Mouse (Mus musculus): Measurements from ENCODE around the gene Glrx. TPM values are rescaled to one million over a fixed set of nuclear protein-coding genes. Genes with fewer than 3 reads are reported as not detected.
A peak's percentile ranks its signal among the peaks of the same experiment; 100 is the strongest.

Gene Glrx
- total and polyA plus RNA-seq, 2 experiments from 2014 or later: 66.3 to 69.3 TPM

DNA sequence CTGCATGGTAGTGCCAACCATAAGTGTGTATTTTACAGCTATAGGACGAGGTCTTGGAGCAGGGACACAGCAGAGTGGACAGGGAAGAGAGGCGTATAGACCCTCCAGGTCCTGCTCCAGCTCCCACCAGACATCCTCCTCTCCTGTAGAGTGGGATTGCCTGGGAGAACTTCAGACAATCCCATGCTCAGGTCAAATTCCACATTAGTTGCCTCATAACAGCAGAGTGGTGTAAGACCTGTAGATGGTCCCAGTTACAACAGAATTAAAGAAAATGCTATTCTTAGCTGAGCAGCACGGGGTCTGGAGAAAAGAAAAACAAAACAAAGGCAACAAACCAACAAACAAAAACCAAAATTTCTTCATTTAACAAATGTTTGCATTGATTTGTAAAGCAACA, 2.3 kb downstream of the Glrx start:
- TF ChIP-seq CTCF (IDR thresholded peaks at IDR 0.05): no peak
- Histone ChIP-seq H3K36me3 (ENCODE audit: insufficient read depth, low read length) (no peaks in the 10 kb centered on the region), H3K27me3 (ENCODE audit: insufficient read depth, low read length) (no peaks in the 10 kb centered on the region), H3K9ac (replicated peaks; ENCODE audit: low read length, poor library complexity, severe bottlenecking) (no peak overlapping the region), H3K9me3 (ENCODE audit: low read length) (no peaks in the 10 kb centered on the region), H3K4me1 (ENCODE audit: insufficient read depth, low read length) (peaks cover 14% of the 10 kb centered on the region), H3K4me3 (ENCODE audit: low read depth, low read length) (no peak overlapping the region), H3K27ac (ENCODE audit: low read depth, low read length) (no peak overlapping the region), H3K4me2 (ENCODE audit: low read depth, low read length, poor library complexity, severe bottlenecking) (peak overlapping the region; percentile 72)
- WGBS: 82% methylated on average over 3 of the region's 3 CpGs
- no peak for DNase-seq (ENCODE audit: low spot score)
- no peak for ATAC-seq (ENCODE audit: low FRiP score)

DNA sequence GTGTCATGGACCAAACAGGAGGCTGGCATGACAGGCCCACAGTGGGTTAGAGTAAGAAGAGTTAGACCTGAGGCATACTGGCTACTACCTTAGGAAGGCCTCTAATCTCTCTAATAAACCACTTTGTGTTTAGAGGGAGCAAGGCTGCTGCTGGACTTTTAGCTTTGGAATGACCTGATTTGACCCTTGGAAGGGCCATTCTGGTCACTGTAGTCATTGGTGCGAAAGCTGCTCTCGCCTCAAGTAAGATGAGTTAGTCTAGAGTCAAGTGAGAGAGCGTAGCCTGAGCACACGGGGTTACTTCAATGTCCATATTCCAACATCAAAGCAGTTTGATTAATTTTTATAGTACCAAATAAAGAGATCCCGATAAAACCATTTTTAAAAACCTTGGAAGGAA, 3.7 kb downstream of the Glrx start:
- H3K27ac ChIP-seq (ENCODE audit: low read depth, low read length): no peak overlapping the region
- no peak overlapping the region for H3K4me3 ChIP-seq (ENCODE audit: low read depth, low read length)
- peaks cover 14% of the 10 kb centered on the region for H3K4me1 ChIP-seq (ENCODE audit: insufficient read depth, low read length)
- H3K9me3 ChIP-seq (ENCODE audit: low read length): no peaks in the 10 kb centered on the region
- ATAC-seq (ENCODE audit: low FRiP score): no peak
- WGBS: 96% methylated on average over 5 of the region's 5 CpGs
- H3K27me3 ChIP-seq (ENCODE audit: insufficient read depth, low read length): no peaks in the 10 kb centered on the region
- peaks cover 6% of the 10 kb centered on the region for H3K36me3 ChIP-seq (ENCODE audit: insufficient read depth, low read length)
- TF ChIP-seq CTCF (IDR thresholded peaks at IDR 0.05): no peak
- H3K9ac ChIP-seq (replicated peaks; ENCODE audit: low read length, poor library complexity, severe bottlenecking): no peak overlapping the region
- H3K4me2 ChIP-seq (ENCODE audit: low read depth, low read length, poor library complexity, severe bottlenecking): no peak overlapping the region
- no peak for DNase-seq (ENCODE audit: low spot score)

DNA sequence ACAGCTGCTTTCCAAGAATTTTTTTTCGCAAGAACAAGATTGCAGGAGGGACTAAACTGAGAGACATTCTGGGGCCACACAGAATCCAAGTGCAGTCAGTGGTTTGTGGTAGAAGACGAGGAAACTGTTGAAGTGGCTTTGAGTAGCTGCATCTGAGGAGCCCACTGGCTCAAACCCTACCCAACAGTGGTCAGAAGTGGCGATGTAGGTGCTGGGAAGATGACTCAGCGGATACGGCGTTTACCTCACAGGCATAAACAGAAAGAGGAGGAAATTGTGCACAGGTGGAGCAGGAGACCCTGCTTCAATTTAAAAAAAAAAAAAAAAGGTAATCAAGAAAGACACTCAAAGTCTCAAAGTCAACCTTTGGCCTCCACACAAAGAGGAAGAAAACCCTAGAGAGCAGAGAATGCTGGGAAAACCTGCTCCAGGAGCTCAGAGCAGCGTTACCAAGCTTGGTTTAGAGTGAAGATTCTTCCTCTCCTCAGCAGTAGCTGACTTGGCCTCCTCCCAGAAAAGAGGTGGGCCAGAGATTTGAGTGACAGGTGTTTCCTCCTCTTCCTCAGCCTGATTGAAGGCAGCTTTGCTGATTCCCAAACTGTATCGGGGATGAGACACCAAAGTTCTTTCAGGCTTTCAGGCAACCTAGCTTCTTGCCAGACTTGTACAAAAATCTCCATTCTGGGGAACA, 4.5 kb downstream of the Glrx start:
- TF ChIP-seq CTCF (IDR thresholded peaks at IDR 0.05): no peak
- DNase-seq (ENCODE audit: low spot score) (no peak), ATAC-seq (ENCODE audit: low FRiP score) (no peak)
- Histone ChIP-seq H3K27me3 (ENCODE audit: insufficient read depth, low read length) (no peaks in the 10 kb centered on the region), H3K9ac (replicated peaks; ENCODE audit: low read length, poor library complexity, severe bottlenecking) (no peak overlapping the region), H3K27ac (ENCODE audit: low read depth, low read length) (no peak overlapping the region), H3K9me3 (ENCODE audit: low read length) (no peaks in the 10 kb centered on the region), H3K4me3 (ENCODE audit: low read depth, low read length) (no peak overlapping the region), H3K4me2 (ENCODE audit: low read depth, low read length, poor library complexity, severe bottlenecking) (no peak overlapping the region), H3K36me3 (ENCODE audit: insufficient read depth, low read length) (peaks cover 7% of the 10 kb centered on the region), H3K4me1 (ENCODE audit: insufficient read depth, low read length) (peaks cover 14% of the 10 kb centered on the region)
- 84% methylated on average over 8 of the region's 8 CpGs for WGBS

DNA sequence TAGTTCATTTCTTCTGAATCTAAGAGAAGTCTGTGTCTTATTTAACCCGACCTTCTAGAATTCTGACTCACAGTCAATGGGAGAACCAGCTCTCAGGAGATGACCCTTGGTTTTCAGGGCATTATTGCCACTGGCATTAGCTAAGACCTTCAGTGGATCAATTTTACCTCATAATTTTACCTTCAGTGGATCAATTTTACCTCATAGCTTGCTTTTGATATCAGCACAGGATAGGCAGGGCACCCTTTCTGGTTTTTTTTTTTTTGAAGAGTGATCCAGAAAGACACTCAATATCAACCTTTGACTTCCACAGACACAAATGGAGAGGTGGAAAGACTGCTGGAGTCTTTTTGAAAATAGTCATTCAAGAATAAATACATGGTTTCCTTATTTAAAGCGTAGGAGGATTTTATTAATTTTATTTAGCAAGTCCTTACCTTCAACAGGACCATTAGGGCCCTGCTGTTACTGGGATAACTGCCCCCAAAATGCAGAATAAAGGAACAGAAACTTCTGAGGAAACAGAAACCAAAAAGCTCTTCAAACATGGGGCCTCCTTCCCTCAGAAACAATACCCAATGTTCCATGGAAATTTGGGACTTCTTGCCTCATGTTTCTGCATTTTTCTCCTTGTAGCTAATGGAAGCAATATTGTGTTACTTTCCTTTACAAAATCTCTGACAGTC, 5.3 kb downstream of the Glrx start:
- H3K4me2 ChIP-seq (ENCODE audit: low read depth, low read length, poor library complexity, severe bottlenecking): no peak overlapping the region
- no peak for TF ChIP-seq CTCF (IDR thresholded peaks at IDR 0.05)
- H3K36me3 ChIP-seq (ENCODE audit: insufficient read depth, low read length): peaks cover 7% of the 10 kb centered on the region
- DNase-seq (ENCODE audit: low spot score) (no peak), ATAC-seq (ENCODE audit: low FRiP score) (no peak)
- H3K4me3 ChIP-seq (ENCODE audit: low read depth, low read length): no peak overlapping the region
- H3K27ac ChIP-seq (ENCODE audit: low read depth, low read length): no peak overlapping the region
- WGBS: 92% methylated on average over 2 of the region's 2 CpGs
- no peaks in the 10 kb centered on the region for H3K27me3 ChIP-seq (ENCODE audit: insufficient read depth, low read length)
- H3K4me1 ChIP-seq (ENCODE audit: insufficient read depth, low read length): peaks cover 10% of the 10 kb centered on the region
- no peak overlapping the region for H3K9ac ChIP-seq (replicated peaks; ENCODE audit: low read length, poor library complexity, severe bottlenecking)
- H3K9me3 ChIP-seq (ENCODE audit: low read length): no peaks in the 10 kb centered on the region

DNA sequence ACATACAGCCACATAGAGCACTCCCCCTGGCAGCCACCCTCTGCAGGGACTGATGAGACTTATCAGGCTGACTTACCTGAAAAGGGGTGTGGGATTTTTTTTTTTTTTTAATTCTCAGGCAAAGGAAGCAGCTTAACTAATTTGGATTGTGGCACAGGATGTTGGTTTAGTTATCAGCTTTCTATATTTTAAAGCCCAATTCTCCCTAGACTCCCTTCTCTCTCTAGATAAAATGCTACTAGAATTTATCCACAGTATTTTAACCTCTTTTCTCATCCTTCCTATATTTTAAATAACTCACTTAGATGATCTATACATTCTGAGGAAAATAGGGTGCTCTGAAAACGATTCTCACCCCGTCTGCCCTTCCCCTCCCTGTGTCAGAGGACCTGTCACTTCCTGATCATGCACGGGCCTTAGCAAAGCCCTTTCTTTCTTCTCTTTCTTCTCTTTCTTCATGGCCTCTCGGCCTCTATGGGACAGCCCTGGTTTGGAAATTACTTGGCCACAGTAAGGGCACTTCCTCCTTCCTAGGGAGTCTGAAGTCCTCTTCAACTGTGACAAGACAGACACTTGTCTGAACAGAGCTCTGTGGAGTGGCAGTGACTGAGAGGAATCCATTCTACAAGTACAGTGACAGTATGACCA, 6.0 kb downstream of the Glrx start:
- TF ChIP-seq CTCF (IDR thresholded peaks at IDR 0.05): no peak
- 49% methylated on average over 4 of the region's 4 CpGs for WGBS
- DNase-seq (ENCODE audit: low spot score) (no peak), ATAC-seq (ENCODE audit: low FRiP score) (no peak)
- H3K27ac ChIP-seq (ENCODE audit: low read depth, low read length): no peak overlapping the region
- H3K4me1 ChIP-seq (ENCODE audit: insufficient read depth, low read length): peaks cover 10% of the 10 kb centered on the region
- H3K36me3 ChIP-seq (ENCODE audit: insufficient read depth, low read length): peaks cover 7% of the 10 kb centered on the region
- H3K4me3 ChIP-seq (ENCODE audit: low read depth, low read length): no peak overlapping the region
- no peak overlapping the region for H3K9ac ChIP-seq (replicated peaks; ENCODE audit: low read length, poor library complexity, severe bottlenecking)
- no peaks in the 10 kb centered on the region for H3K9me3 ChIP-seq (ENCODE audit: low read length)
- no peaks in the 10 kb centered on the region for H3K27me3 ChIP-seq (ENCODE audit: insufficient read depth, low read length)
- H3K4me2 ChIP-seq (ENCODE audit: low read depth, low read length, poor library complexity, severe bottlenecking): no peak overlapping the region

DNA sequence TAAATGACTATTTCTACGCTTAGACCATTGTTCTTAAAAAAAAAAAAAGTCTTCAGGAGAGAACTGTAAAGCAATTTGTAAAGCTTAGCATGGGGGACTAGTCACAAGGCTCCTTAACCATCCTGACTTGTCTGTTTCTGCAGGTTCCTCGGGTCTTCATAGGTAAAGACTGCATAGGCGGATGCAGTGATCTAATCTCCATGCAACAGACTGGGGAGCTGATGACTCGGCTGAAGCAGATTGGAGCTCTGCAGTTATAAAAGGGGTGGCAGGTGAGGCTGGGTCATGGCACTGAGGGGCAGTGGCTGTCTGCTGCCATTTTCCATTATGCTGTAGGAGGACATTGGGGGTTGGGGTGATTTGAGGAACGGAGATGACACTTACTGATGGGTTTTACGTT, 7.4 kb downstream of the Glrx start:
- no peak for ATAC-seq (ENCODE audit: low FRiP score)

More for the DNA sequence above, 7.4 kb downstream of the Glrx start:
- no peak overlapping the region for H3K27ac ChIP-seq (ENCODE audit: low read depth, low read length)
- TF ChIP-seq CTCF (IDR thresholded peaks at IDR 0.05): no peak
- DNase-seq (ENCODE audit: low spot score): no peak
- H3K4me3 ChIP-seq (ENCODE audit: low read depth, low read length): no peak overlapping the region
- WGBS: 66% methylated on average over 6 of the region's 6 CpGs
- no peaks in the 10 kb centered on the region for H3K9me3 ChIP-seq (ENCODE audit: low read length)
- H3K27me3 ChIP-seq (ENCODE audit: insufficient read depth, low read length): no peaks in the 10 kb centered on the region
- no peak overlapping the region for H3K4me2 ChIP-seq (ENCODE audit: low read depth, low read length, poor library complexity, severe bottlenecking)
- H3K4me1 ChIP-seq (ENCODE audit: insufficient read depth, low read length): no peaks in the 10 kb centered on the region
- no peak overlapping the region for H3K9ac ChIP-seq (replicated peaks; ENCODE audit: low read length, poor library complexity, severe bottlenecking)
- H3K36me3 ChIP-seq (ENCODE audit: insufficient read depth, low read length): peaks cover 7% of the 10 kb centered on the region

Measured in midbrain, postnatal 0 days (tissue).